Mouse (Mus musculus) MEL (cell line): ENCODE data around the gene Bcl2l14.

ENCODE experiments used
- CTCF ChIP-seq, 3 experiments: IDR thresholded peaks in 2 of 3; conservative IDR thresholded peaks in 1 of 3; 2 replicates each; pipeline ENCODE4 v1.5.1; 2011 to 2012; ENCODE audit warnings: low read length in 3 of 3, low read depth in 2 of 3, mild to moderate bottlenecking in 2 of 3, improper control_type of control experiment in 1 of 3, inconsistent platforms in 1 of 3, mixed read lengths in 1 of 3, moderate library complexity in 1 of 3; ENCODE audit not compliant: control insufficient read depth in 1 of 3, insufficient read depth in 1 of 3, poor library complexity in 1 of 3, severe bottlenecking in 1 of 3
- E2F4 ChIP-seq: IDR thresholded peaks from 2 replicates; pipeline ENCODE4 v1.6.1; 2011; ENCODE audit warnings: low read depth, low read length, improper control_type of control experiment, borderline replicate concordance
- MYC ChIP-seq: IDR thresholded peaks from 2 replicates; pipeline ENCODE4 v1.6.1; 2011; ENCODE audit warnings: low read depth, mild to moderate bottlenecking, low read length, improper control_type of control experiment, moderate library complexity
- POLR2A ChIP-seq, 2 experiments: IDR thresholded peaks; 2 replicates each; pipeline ENCODE4 v1.6.1; 2011 to 2012; ENCODE audit warnings: low read length in 2 of 2, mild to moderate bottlenecking in 2 of 2, control low read depth in 1 of 2, improper control_type of control experiment in 1 of 2, low read depth in 1 of 2, moderate library complexity in 1 of 2; ENCODE audit not compliant: control insufficient read depth in 1 of 2, insufficient read depth in 1 of 2, poor library complexity in 1 of 2
- POLR2AphosphoS2 ChIP-seq: IDR thresholded peaks from 2 replicates; pipeline ENCODE4 v1.6.1; 2011; ENCODE audit warnings: low read length, improper control_type of control experiment
- TAL1 ChIP-seq: IDR thresholded peaks from 2 replicates; pipeline ENCODE4 v1.6.1; 2012; ENCODE audit warnings: mild to moderate bottlenecking, inconsistent platforms, low read length, moderate library complexity, mixed read lengths
- USF1 ChIP-seq: IDR thresholded peaks from 2 replicates; pipeline ENCODE4 v1.6.1; 2014; ENCODE audit warnings: low read depth, mild to moderate bottlenecking, inconsistent platforms, low read length, improper control_type of control experiment, moderate library complexity
- USF2 ChIP-seq, 2 experiments: IDR thresholded peaks; 2 replicates each; pipeline ENCODE4 v1.6.1; 2011 to 2012; ENCODE audit warnings: improper control_type of control experiment in 2 of 2, low read length in 2 of 2, borderline replicate concordance in 1 of 2, inconsistent platforms in 1 of 2, low read depth in 1 of 2, mild to moderate bottlenecking in 1 of 2; ENCODE audit not compliant: insufficient read depth in 1 of 2
- ZKSCAN1 ChIP-seq: IDR thresholded peaks from 2 replicates; pipeline ENCODE4 v1.6.1; 2012; ENCODE audit warnings: low read depth, mild to moderate bottlenecking, inconsistent platforms, low read length, improper control_type of control experiment, moderate library complexity

- TF ChIP-seq MYC (no peak), CTCF (IDR thresholded peaks at IDR 0.05 in 2 of 3, conservative IDR thresholded peaks at IDR 0.05 in 1 of 3; ENCODE audit: control insufficient read depth in 1 of 3, insufficient read depth in 1 of 3, low read depth in 2 of 3, low read length in 3 of 3, poor library complexity in 1 of 3, severe bottlenecking in 1 of 3) (no peak), ZKSCAN1 (no peak), USF1 (no peak), TAL1 (no peak), POLR2A (IDR thresholded peaks at IDR 0.05; ENCODE audit: control insufficient read depth in 1 of 2, insufficient read depth in 1 of 2, low read depth in 1 of 2, low read length in 2 of 2, poor library complexity in 1 of 2) (no peak), USF2 (IDR thresholded peaks at IDR 0.05; ENCODE audit: borderline replicate concordance in 1 of 2, insufficient read depth in 1 of 2, low read depth in 1 of 2, low read length in 2 of 2) (no peak), E2F4 (no peak), POLR2AphosphoS2 (no peak)
Measured at GRCm38 (mm10) chr6:134413706-134414531, 17.8 kb downstream of the Bcl2l14 start.
